Mouse (Mus musculus): ENCODE results near the gene Nlrp6.
"Not testable (repeated sequence)": the region's sequence is repeated elsewhere in the genome, so short reads cannot be mapped to it uniquely, and the experiment has no call there.

Nlrp6 gene

DNA sequence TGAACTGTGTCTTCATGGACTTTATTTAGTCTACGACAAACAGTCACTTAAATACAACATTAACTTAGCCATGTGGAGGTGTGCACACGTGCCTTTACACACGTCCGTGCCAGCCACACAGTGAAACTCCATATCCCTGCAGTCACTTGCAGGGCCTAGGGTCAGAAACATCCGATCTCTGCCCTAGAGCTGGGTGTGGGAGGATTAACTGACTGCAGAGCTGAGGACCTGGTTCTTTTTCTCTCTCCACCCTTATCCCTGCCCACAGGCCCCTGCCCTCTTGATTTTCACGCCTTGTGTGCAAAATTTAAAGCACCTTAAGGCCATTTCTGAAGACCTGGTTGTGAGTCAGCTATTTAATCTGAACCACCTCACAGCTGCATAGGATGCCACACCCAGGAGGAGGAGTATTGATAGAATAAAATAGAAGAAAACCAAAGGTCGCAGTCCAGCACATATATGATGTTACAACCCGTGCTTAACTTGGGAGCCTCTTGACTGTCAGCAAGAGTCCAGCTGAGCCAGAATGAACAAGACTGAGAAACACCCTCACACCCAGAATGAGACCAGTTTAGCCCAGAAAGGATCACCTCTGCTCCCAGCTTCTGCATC, at the start of gene Nlrp6:
Gene Nlrp6 (plus strand): TSS at position 485 of the 612 bp plus-strand sequence.
- no peak for DNase-seq

DNA sequence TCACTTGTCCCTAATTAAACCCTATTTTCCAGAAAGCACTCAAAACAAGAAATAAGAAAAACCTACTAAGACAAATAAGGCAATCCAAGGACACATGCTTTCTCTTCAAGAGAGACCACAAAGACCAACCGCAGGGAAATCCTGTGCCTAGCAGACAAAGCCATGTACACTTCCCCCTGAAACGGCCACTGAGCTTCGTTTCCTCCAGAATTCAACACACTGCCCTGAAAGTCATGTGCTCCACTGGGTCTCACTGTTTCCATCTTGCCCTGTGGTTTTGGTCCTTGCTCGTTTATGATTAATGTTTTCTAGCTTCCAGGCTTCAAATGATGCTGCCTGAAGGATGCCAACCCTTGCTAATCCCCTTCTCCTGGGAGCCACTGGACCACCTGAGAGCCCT, 46.5 kb upstream of the Nlrp6 start:
- DNase-seq: no peak

DNA sequence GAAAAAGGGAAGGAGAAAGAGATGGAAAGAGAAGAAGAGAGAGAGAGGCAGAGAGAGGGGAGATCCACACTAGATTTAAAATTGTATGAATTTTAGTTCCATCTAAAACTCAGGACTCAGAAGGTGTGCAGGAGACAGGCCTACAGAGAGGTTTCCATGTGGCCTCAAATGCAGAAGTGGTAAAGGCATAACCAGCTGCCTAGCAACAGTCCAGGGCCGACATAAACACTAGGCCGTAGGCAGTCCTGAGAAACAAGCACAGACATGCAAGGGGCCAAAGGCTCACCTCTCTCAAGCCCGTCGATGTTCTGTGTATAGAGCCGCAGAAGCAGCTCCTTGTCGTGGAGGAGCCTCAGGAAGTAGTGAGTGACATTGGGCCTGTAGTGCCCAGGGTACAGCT, 43.3 kb upstream of the Nlrp6 start:
- no peak for DNase-seq

DNA sequence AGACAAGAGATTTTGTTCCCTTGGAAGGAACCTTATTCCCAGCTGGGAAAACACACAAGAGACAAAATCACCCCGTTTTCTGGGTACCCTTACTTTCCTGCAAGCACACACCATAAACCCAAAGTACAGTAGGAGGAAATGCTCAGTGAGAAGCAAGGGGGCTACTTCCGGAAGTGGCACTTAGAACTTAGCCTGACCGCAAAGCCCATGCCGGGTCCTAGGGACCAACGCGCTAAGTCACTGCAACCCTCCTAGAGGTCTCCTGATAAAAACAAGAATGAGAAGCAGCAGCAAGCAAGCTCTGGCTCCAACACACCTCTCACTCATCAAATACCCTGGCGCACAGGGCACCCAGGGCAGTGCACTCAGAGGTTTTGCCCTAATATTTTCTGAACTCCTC, 41.3 kb upstream of the Nlrp6 start:
- DNase-seq: no peak

DNA sequence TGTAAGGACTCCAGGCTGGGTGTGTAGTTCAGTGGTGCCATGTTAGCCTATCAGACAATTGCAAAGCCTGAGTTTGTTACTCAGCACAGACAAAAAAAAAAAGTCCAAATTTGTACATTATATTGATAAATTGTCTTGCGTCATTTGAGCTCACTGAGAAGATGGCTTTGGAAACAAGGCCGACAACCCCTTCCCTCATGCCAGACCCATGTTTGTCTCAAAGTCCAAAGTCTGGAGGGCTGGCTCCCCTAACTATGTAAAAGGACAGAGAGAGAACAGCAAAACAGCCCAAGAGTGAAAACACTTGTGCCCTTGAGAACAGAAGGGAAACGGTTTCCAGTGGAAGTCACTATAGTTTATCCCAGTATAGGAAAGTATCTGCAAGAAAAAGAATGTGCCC, 40.3 kb upstream of the Nlrp6 start:
- peak; percentile 48 for DNase-seq

DNA sequence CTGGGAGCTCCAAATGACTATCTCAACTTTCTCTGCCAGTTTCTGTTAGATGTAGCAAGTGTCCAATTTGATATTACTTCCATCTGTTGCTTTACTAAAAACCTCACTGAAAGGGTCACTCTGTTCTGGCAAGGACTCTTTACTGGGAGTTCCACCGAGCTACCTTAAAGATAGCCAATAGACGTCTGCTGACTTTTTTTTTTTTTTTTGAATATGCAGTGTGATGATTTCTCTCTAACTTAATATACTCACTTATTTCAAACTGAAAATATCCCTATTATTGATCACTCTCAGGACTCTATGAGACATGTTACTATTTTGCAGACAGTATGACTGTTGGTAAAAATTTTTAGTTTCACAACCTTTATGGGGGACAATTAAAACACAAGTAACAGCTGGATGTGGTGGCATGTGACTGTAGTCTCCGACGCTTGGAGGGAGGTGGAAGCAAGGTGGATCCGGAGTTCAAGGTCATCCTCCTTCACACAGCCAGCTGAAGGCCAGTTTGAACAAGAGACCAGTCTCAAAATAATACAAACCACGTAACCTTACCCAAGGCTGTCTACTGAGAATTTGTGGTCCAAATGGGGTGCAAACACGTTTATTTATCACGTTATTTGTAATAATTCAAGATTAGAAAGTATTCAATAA, 39.7 kb upstream of the Nlrp6 start:
- peak; percentile 36 for DNase-seq

DNA sequence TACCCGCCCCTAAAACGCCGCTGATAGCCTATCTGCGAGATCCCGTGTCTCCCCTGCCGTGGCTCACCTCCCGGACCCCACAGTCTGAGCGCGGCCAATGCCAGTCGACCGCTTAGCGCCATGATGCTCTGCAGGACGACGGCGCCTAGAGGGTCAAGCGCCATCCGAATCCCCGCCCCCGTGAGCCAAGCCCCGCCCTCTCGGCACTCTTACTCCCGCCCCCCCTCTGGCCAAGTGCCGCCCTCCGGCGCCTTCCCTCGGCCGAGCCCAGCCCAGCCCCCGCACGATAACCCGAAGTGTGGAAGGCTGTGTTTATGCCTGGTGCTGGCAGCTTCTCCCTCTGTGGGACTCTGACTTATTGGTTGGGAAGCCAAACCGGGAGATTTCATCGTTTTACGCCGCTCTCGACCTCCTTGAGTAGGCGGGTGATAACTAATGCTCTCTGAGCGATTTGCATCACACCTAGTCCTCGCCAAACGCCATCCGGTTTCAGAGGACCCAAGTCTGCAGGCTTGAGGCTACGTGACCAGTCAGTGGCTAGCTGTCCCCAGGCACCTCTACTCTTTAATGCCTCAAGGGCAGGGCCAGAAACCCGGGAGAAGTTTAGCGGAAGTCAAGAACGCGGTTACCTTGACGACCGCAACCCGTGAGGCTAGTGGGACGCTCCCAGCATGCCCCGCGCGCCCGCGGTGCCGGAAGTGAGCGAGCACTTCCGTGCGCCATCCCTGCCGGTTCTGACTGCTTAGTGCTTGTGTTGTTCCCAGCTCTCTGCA, 38.8 kb upstream of the Nlrp6 start, which contains the start of the genes Psmd13 and Sirt3:
Gene Psmd13 (plus strand): TSS at position 273 of the 773 bp plus-strand sequence.
Gene Sirt3 (minus strand): TSS at position 614 of the 773 bp plus-strand sequence.
- DNase-seq: peak; percentile 97

DNA sequence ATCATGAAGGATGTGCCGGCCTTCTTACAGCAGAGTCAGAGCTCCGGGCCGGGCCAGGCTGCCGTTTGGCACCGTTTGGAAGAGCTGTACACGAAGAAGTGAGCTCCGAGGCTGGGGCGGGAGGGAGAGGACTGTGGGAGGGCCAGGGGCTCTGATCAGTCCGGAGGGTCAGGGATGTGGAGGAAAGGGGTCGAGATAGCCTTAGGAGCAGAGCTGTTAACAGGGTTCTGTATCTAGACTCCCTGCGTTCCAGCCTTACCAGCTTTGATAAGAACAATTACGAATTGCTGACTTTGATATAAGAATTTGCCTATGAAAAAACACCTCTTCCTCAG, 38.3 kb upstream of the Nlrp6 start:
- DNase-seq: no peak

DNA sequence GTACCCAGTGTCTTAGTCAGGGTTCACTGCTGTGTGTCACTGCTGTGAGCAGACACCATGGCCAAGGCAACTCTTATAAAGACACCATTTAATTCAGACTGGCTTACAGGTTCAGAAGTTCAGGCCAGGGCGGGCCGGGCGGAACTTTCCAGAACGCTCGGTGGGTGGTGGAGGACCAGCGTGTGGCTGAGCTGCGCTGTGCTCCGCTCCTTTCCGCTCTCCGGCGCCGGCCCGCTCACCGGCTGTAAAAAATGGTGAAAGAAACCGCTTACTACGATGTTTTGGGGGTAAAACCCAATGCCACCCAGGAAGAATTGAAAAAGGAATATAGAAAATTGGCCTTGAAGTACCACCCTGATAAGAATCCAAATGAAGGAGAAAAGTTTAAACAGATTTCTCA, 30.1 kb upstream of the Nlrp6 start:
- DNase-seq: not testable (repeated sequence)

DNA sequence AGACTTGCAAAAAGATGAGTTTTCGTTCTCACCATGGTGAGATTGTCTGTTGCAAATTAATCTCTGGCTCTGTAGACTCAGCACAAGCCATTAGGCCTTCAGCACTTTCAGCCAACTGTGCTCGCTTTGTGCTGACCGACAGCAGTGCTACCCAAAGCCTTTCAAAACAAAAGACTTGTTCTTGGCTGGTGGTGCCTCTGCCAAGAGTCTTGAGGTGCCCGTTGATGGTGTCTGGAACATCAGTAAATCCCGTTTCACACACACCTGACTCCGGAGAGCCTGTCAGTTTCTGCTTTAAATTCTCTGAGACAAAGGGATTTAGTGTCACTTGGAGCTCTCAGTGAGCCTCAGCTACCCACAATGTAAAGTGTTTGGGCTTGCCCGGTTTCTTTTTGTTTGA, 26.7 kb upstream of the Nlrp6 start:
- DNase-seq: no peak

DNA sequence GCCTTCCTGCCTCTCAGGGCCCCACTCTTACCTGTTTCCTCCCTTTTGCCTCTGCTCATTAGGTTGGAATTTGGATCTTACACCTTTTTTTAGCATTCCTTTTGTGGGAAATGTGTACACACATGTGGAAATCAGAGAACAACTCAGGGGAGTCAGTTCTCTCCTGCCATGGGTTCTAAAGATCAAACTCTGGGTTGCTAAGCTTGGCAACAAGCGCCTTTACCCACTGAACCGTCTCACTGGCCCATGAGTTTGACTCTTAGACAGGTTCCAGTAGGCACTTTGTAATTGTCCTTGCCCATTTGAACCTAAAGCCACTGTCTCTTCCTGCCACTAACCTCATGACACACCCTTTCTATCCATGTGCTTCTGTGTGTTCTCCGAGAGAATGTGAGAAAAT, 26.1 kb upstream of the Nlrp6 start:
- DNase-seq: no peak

DNA sequence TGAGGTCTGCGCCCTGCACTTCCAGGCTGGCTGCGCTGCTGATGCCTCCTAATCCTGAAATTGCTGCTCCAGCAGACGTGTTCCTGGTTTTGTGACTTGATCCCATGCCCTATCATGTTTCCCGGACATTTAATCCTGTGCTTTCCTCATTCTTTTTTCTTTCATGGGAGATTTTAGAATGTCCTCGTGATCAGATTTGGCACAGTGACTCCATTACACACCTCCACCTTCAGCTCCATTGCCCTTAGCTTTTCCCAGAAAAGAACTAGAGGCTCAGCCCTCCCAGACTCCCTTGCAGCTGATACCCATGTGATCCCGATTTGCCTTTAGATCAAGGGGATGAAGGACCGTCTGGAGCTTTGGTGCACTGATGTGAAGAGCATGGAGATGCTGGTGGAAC, 22.8 kb upstream of the Nlrp6 start:
- no peak for DNase-seq

DNA sequence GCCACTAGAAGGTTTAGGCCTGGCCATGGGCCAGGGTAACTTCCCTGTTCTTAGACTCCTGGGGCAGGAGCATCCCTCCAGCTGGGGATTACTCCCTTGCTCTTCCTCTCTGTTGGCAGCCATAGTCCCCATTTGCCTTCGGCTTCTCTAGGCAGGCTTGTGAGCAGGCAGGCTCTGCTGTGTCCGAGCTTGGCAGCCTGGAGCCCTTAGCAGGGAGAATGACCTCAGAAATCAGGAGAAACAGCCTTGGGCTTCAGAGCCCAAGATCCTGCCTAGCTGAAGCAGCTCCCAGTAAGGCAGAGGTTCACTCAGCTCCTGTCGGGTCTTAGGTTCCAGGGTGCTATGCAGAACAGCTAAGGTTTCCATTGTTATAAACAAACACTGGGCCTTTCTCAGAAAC, 21.6 kb upstream of the Nlrp6 start:
- no peak for DNase-seq

DNA sequence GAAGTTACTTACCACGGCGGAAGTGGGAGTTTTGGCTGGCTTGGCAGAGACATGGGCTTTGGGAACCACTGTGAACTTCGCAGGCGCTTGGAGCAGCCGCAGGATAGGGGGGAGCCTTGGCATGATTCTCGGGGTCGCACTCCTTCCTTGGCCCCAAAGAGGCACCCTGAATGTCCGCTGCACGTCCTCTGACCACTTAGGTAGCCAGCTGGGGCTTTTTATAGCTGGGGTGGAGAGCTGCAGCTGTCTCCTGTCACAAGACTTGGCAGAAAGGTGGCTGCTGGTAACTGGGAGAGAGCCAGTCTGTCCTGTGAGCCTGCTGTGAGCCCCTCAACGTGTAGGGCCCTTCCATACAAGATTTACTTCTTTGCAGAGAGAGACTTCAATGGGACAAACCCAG, 20.5 kb upstream of the Nlrp6 start, which contains the start of gene Cox8b:
Gene Cox8b (minus strand): TSS at position 227 of the 400 bp plus-strand sequence.
- no peak for DNase-seq

DNA sequence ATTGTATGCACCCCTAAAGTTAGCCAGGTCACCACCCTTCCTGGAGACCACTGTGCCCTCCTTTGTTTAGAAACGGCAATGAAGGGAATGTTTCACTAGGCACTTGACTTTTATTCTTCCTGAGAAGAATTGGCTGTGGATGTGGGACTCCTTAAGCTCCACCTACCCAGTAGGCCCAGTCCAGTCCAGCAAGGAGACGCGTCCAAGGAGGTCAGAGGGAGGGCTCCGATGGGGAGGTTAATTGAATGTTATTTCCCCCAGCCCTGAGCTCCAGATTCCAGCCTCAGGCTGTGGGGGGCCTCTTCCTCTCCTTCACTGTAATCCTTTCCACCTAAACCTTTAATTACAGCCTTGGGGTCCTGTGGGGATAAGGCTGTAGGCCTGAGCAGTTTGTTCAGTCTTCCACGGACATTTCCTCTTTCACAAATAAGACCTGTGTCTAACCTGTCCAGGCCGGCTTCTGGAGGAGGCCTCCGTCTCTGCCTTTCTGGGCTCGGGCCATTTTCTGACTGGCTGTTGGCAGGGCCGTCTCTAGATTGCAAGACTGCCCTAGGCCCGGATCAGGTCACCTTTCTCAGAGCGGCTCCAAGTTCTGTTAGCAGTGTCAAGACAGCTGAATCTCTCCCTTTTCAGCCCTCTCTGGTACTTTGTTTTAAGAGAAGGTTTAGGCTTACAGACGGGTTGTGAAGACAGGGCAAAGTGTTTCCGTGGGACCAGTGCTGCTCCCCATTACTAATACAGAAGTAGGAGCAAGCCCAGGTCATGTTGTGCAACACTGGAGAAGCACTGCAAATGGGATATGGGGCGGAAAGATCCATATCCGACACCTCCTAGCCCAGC, 18.4 kb upstream of the Nlrp6 start:
- no peak for DNase-seq

DNA sequence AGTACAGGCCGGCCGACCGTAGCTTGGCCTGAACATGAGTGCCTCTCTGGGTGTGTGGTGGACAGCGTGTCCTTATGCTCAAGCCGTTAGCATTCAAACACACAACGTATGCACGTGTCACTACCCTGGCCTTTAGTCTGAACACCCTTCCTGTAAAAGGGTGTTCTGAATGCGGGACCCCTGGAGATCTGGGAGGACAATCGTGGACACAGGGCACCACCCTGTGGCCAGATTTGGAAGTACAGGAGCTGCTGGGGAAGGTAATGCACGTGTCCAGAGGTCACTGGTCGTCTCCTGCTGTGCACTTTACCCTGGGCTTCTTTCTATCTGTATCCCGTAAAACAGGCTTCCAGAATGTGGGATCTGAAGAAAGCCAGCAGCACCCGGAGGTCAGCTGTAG, 17.5 kb upstream of the Nlrp6 start:
- peak; percentile 86 for DNase-seq

DNA sequence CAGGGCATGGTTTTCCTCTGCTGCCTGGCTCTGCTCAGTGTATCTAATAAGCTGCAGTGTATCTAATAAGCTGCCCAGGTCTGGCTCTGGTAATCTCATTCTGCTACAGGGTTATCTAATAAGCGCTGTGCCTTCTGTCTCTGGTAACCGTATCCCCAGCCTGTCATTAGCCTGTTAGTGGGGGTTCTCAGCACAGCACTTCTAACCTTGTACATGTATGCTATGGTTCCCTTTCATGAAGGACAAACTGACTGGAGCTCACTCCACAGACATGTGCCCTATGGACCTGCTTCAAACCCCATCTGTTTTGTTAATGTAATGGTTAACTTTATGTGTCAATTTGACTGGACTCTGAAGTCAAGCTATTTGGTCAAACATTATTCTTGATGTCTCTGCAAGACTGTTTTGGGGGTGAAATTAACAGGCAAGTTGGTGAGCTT, 15.0 kb upstream of the Nlrp6 start:
- peak; percentile 50 for DNase-seq

DNA sequence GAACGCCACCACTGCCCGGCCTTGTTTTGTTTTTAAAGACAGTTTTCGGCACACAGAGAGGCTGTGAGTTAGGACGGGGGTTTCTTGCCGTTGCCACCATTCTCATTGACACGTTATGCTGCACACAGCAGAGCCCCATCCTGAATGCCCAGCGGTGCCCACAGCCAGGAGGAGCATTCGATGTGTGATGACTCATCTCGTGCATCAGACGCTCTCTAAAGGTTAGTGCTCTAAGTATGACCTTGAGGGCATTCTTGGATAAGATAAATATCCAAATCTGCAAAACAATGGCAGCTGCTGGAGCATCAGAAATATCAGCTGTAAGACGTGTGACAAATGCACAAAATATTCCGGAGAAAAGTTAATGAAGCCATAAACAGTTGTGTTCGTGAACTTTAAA, 13.6 kb upstream of the Nlrp6 start:
- no peak for DNase-seq

DNA sequence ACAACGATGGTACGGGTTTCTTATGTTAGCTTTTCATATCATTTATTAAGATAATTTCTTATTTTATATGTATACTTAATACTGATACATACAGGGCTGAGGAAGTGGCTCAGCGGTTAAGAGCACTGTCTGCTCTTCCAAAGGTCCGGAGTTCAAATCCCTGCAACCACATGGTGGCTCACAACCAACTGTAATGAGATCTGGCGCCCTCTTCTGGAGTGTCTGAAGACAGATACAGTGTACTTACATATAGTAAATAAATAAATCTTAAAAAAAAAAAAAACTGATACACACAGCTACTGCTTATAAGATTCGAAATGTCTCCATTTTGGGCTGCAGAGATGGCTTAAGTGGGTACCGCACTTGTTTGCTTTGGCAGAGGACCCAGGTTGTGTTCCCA, 13.0 kb upstream of the Nlrp6 start:
- DNase-seq: no peak

DNA sequence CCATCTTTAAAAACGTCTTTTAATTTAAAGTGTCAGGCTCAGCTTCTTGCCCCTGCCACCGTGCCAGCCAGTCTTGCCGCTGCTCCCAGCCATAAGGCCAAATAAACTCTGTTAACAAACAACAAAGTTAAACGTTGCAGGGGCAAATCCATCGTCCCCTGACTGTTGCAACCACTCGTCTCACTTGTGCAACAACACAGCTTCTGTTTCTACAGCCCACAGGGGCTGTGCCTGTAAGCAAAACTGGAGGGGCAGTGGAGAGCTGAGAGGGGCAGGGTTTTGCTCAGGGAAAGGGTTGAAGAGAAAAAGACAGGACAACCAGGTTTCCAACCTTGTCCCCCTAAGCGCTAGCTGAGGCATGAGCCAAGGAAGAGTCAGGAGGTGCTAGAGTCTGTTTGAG, 12.5 kb upstream of the Nlrp6 start:
- no peak for DNase-seq

DNA sequence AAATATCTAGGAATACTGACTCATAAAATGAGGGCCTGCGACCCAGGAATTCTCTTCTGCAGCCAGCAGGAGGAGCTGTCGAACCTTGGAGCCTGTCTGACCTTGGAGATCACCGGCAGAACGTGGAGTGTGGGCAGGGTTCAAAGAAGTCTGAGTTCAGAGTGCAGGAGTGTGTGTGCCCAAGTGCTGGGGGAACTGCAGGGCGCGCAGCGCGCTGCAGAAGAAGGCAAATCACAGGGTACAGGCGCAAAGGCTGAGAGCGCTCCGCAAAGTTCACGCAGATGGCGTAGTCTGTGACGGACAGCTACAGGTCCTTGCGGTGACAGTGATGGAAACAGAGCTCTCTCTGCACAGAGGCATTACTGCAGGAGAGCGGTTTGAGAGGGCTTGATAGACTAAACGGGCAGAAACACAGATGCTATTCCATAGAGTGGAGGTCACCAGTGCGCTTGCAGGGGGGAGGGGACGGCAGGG, 12.0 kb upstream of the Nlrp6 start:
- DNase-seq: peak; percentile 89

DNA sequence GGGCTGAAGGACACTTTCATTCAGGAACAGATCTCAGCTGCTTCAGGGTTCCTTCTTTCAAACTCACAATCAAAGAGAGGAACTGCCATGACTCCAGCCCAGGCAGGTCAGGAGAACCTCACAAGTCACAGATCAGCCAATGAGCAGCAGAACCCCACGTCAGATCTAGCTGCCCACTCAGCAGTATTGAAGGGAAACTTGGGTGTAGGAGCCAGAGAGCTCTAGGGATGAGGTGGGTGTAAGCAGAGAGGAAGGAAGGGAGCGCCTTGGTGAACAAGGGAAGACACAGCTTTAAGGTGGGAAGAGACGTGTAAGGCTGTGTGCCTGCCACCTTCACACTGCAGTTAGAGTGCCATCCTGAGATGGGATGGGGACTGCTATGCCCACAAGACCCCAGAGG, 8.4 kb upstream of the Nlrp6 start:
- DNase-seq: no peak
